Mouse (Mus musculus) left cerebral cortex, adult 8-10 months (tissue): ENCODE results near the gene Gxylt2. TPM values are rescaled to one million over a fixed set of nuclear protein-coding genes. Genes with fewer than 3 reads are reported as not detected.
A peak's percentile ranks its signal among the peaks of the same experiment; 100 is the strongest.

Source experiments
- DNase-seq, 2 experiments: peaks; one replicate each; pipeline ENCODE4 v3.0.0; 2022; ENCODE audit warnings: low spot score in 2 of 2
- total RNA-seq, 4 experiments: library from RNA; stranded (reverse); gene quantifications; 2 replicates each; pipeline ENCODE4 v1.2.4; 2022

Gxylt2 gene
- total RNA-seq, 4 experiments from 2014 or later = 0.72 to 1.7 (median 0.86) TPM

DNA sequence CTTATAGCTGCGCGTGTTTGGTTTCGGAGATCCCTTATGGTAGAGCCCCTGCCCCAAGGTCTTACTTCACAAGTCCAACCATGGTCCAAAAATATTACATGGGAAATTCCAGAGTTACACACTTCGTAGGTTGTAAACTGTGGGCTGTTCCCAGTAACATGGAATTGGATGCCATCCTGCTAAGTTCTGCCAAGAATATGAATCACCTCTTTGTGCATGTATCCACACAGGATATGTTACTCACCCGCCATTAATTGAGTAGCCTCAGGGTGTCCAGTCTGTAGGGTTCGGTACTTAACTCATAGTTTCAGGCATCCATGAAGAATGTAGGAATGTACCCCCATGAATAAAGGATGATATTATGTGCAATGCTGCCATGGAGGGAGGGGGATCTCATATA, 94.8 kb downstream of the Gxylt2 start:
- DNase-seq = no peak

DNA sequence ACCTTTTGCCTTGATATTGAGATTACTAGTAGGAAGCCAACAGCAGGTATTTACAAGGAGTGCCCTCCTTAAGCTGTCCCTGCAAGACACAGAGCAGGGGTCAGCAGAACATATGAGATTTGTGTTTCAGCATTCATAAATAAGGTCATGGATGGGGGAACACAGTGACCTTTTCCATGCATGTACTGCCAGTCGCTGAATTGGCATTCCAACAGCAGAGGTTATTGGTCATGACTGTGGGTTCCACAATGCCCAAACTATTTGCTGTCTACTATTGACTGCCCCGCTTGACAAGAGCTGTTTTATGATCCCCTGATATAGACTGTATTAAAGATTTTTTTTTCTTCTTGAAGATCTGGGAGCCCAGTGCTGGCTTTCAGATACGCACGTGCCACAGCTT, 95.2 kb downstream of the Gxylt2 start:
- no peak for DNase-seq

DNA sequence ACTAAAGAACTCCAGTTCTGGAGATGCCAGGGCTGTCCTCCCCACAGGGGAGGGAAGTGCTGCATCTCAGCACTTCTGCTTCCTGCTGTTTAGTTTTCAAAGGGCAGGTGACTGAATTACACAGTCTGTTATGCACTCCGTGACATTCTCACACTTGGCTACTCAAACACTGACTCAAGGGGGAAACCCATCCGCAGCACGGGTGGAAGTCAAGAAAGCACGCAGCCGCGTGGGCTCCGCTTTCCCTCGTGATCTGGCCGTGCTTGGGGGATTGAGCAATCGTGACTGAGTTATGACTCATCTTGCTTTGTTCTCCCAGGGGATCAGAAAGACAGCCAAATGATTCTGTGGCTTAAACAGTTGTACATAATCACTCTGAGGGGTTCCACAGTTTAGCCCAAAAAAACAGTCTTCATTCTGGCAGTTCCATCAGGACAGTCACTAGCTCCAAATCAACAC, 96.0 kb downstream of the Gxylt2 start:
- DNase-seq = peak; percentile 35 to 61

DNA sequence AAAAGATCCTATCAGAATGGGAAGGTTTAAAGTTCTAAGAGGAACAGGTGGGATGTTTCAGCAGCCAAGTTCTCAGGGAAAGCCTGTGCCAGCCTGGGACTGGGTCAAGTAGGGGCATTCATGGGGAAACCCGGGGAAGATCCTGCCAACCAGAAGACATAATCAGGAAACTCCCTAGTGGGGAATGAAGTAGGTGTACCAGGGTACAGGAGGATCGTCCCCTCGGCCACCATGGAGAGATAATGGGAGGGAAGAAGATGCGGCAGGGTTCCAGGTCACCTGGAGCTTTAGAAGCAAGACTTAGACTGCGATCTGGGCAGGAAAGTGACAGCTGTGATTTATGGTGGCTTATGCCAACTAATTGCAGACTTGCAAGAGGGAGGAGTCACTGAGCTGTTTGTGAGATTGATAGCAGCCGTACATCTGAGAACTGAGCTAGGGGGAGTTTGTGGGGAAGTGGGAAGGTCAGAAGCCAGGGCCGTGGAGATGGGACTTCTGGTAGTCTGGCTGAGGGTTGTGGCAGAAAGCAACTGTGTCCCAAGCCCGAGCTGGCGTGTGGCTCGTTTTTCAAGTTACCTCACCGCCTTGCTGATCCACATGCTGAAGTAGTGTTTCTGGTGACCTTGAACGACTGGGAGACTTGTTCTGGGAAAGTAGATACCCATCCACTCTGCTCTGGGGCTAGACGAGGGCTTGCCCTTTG, 98.0 kb downstream of the Gxylt2 start:
- DNase-seq = no peak

DNA sequence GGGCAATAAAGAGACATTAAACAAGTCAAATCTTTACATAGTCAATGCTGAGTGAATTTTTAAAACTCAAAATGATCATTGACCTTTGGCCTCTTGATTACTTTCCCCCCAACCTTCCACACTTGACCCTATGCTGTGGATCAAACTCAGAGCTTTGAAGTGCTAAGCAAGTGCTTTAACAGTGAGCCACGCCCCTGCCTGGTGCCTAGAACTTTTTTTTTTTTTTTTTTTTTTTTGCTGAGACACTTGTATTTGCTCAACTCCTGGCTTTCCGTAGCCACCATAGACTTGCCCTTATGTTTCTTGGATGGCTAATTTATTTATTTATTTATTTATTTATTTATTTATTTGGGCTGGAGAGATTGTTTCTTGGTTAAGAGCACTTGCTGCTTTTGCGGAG, 98.7 kb downstream of the Gxylt2 start:
- DNase-seq = no peak

GRCm38 (mm10) chr6:100807187-100807586, 102.7 kb downstream of the Gxylt2 start:
- DNase-seq = no peak

DNA sequence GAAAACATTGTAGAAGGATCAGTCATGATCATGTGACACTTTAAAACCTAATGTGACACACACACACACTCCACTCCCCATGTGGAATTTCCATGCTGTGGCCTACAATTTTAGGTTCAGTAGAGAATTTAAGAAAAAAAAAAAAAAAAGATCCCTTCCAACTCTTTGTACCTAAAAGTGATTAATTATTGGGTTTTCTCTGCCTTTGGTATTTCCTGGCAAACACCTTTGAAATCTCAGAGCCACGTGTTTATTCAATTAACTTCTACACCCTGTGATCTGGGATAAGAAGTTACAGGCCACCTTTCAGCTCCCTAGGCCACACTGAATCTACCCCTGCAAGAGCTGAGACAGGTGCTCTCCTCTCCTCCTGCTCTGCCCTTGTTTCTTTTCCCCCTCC, 103.2 kb downstream of the Gxylt2 start:
- no peak for DNase-seq

GRCm38 (mm10) chr6:100808221-100808778, 103.8 kb downstream of the Gxylt2 start:
- no peak for DNase-seq

GRCm38 (mm10) chr6:100810117-100810516, 105.6 kb downstream of the Gxylt2 start:
- no peak for DNase-seq

- DNase-seq = no peak
Observed at GRCm38 (mm10) chr6:100811731-100812130, 107.2 kb downstream of the Gxylt2 start.

- no peak for DNase-seq
Observed at GRCm38 (mm10) chr6:100821367-100821766, 116.8 kb downstream of the Gxylt2 start.

GRCm38 (mm10) chr6:100823356-100823755, 118.8 kb downstream of the Gxylt2 start:
- no peak for DNase-seq

DNA sequence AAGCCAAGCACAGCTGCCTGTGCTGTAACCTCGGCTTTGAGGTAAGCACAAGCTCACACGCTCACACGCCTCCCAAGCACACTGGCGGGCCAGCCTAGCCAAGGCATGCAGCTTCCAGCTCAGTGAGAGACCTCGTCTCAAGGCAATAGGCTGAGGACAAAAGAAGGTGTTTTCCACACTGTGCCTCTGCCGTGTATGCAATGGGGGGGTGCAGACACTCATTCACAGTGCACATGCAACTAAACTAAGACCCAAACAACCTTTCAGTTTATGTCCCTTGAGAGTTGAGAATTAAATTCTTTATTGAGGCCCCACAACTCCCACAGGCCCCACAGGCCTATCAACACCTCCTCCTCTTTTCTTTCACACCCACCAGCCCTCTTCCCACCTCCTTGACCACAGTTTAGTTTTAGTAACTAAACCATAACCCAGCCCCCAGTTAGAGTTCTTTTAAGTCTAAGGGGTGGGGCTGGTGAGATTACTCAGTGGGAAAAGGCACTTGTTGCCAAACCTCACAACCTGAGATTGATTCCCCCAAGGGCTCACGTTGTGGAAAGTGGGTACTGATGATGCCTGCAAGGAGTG, 119.9 kb downstream of the Gxylt2 start:
- DNase-seq = no peak

- no peak for DNase-seq
Observed at GRCm38 (mm10) chr6:100826046-100826445, 121.5 kb downstream of the Gxylt2 start.

DNA sequence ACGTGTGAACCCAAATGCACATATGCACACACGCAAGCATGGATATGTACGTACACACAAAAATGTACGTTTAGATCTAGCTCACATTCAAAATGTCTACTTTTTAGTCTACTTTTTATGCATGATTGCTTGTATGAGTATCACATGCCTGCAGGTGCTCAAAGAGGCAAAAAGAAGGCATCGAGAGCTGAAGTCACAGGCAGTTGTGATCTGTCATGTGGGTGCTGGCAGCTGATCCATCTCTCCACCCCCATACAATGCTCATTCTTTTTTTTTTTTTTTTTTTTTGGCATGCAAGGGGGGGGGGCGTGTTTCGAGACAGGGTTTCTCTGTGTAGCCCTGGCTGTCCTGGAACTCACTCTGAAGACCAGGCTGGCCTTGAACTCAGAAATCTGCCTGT, 124.0 kb downstream of the Gxylt2 start:
- DNase-seq = no peak

GRCm38 (mm10) chr6:100829770-100830169, 125.2 kb downstream of the Gxylt2 start:
- no peak for DNase-seq

- no peak for DNase-seq
Observed at GRCm38 (mm10) chr6:100831188-100831587, 126.7 kb downstream of the Gxylt2 start.

GRCm38 (mm10) chr6:100831751-100832150, 127.2 kb downstream of the Gxylt2 start:
- no peak for DNase-seq

- peak; percentile 75 to 85 for DNase-seq
Observed at GRCm38 (mm10) chr6:100833355-100833754, 128.8 kb downstream of the Gxylt2 start, which contains the start of gene Ppp4r2. TSS of gene Ppp4r2 (plus strand) at chr6:100833622.

- peak; percentile 35 to 51 for DNase-seq
Observed at GRCm38 (mm10) chr6:100833811-100834481, 129.4 kb downstream of the Gxylt2 start.

DNA sequence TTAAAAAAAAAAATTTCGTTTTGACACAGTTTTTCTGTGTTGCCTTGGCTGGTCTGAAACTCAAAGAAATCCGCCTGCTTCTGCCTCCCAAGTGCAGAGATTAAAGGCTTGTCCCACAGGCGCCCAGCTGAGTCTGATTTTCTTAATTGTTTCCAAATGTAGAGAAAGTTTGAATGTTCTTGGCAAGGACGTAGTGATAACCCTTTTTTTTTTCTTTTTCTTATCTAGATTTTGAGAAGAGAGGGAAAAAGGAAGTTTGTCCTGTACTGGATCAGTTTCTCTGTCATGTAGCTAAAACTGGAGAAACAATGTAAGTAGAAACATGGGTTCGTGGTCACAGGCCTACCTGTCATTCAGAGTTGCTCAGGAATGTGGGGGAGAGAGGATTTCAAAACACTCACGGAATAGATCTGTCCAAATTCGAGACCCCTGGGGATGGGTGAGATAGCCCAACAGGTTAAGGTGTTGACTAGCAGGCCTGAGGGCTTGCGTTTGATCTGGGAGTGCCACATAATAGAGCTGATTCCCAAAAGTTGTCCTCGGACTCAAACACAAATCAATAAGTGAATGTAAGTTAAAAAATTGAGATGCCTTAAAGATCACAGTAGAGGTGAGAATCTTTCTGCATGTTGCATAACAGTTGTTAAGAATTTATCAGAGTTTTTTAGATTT, 130.1 kb downstream of the Gxylt2 start:
- no peak for DNase-seq

GRCm38 (mm10) chr6:100845058-100845457, 140.5 kb downstream of the Gxylt2 start:
- no peak for DNase-seq
